Mouse (Mus musculus): ENCODE results near the gene Ppm1a. TPM values are rescaled to one million over a fixed set of nuclear protein-coding genes. Genes with fewer than 3 reads are reported as not detected.
"Not testable (repeated sequence)": the region's sequence is repeated elsewhere in the genome, so short reads cannot be mapped to it uniquely, and the experiment has no call there.

The Ppm1a gene
- polyA plus RNA-seq, 1 experiment from 2014 or later = 50.2 TPM

- no peak for DNase-seq (ENCODE audit: low spot score)
Observed at GRCm38 (mm10) chr12:72761230-72761648, 4.0 kb downstream of the Ppm1a start.

- DNase-seq (ENCODE audit: low spot score) = peak; percentile 59
Observed at GRCm38 (mm10) chr12:72761649-72762261, 4.5 kb downstream of the Ppm1a start.

- no peak for DNase-seq (ENCODE audit: low spot score)
Observed at GRCm38 (mm10) chr12:72762502-72762901, 5.2 kb downstream of the Ppm1a start.

- DNase-seq (ENCODE audit: low spot score) = no peak
Observed at GRCm38 (mm10) chr12:72763156-72763555, 5.9 kb downstream of the Ppm1a start.

- no peak for DNase-seq (ENCODE audit: low spot score)
Observed at GRCm38 (mm10) chr12:72767809-72768208, 10.6 kb downstream of the Ppm1a start.

- no peak for DNase-seq (ENCODE audit: low spot score)
Observed at GRCm38 (mm10) chr12:72768230-72768629, 11.0 kb downstream of the Ppm1a start.

GRCm38 (mm10) chr12:72769546-72770230 lies 12.4 kb downstream of the Ppm1a start:
- no peak for DNase-seq (ENCODE audit: low spot score)

GRCm38 (mm10) chr12:72771153-72771552 lies 13.9 kb downstream of the Ppm1a start:
- DNase-seq (ENCODE audit: low spot score) = no peak

GRCm38 (mm10) chr12:72771711-72772110 lies 14.5 kb downstream of the Ppm1a start:
- no peak for DNase-seq (ENCODE audit: low spot score)

- no peak for DNase-seq (ENCODE audit: low spot score)
Observed at GRCm38 (mm10) chr12:72773921-72774320, 16.7 kb downstream of the Ppm1a start.

GRCm38 (mm10) chr12:72777244-72777643 lies 20.0 kb downstream of the Ppm1a start:
- no peak for DNase-seq (ENCODE audit: low spot score)

- DNase-seq (ENCODE audit: low spot score) = no peak
Observed at GRCm38 (mm10) chr12:72780136-72780535, 22.9 kb downstream of the Ppm1a start.

GRCm38 (mm10) chr12:72782786-72783185 lies 25.5 kb downstream of the Ppm1a start:
- not testable (repeated sequence) for DNase-seq (ENCODE audit: low spot score)

- no peak for DNase-seq (ENCODE audit: low spot score)
Observed at GRCm38 (mm10) chr12:72785183-72785930, 28.1 kb downstream of the Ppm1a start.

- DNase-seq (ENCODE audit: low spot score) = no peak
Observed at GRCm38 (mm10) chr12:72786551-72786950, 29.3 kb downstream of the Ppm1a start.

- DNase-seq (ENCODE audit: low spot score) = no peak
Observed at GRCm38 (mm10) chr12:72786986-72787385, 29.7 kb downstream of the Ppm1a start.

GRCm38 (mm10) chr12:72790538-72790937 lies 33.3 kb downstream of the Ppm1a start:
- DNase-seq (ENCODE audit: low spot score) = no peak

GRCm38 (mm10) chr12:72792320-72793091 lies 35.3 kb downstream of the Ppm1a start:
- DNase-seq (ENCODE audit: low spot score) = no peak

- DNase-seq (ENCODE audit: low spot score) = no peak
Observed at GRCm38 (mm10) chr12:72793983-72794382, 36.7 kb downstream of the Ppm1a start.

- no peak for DNase-seq (ENCODE audit: low spot score)
Observed at GRCm38 (mm10) chr12:72809798-72810197, 52.5 kb downstream of the Ppm1a start.

GRCm38 (mm10) chr12:72811588-72811987 lies 54.3 kb downstream of the Ppm1a start:
- no peak for DNase-seq (ENCODE audit: low spot score)

Measured in thymus, postnatal 0 days (tissue).